Mouse (Mus musculus): ENCODE results near the gene Klk1b9.
"Not testable (repeated sequence)": the region's sequence is repeated elsewhere in the genome, so short reads cannot be mapped to it uniquely, and the experiment has no call there.

Klk1b9 gene

DNA sequence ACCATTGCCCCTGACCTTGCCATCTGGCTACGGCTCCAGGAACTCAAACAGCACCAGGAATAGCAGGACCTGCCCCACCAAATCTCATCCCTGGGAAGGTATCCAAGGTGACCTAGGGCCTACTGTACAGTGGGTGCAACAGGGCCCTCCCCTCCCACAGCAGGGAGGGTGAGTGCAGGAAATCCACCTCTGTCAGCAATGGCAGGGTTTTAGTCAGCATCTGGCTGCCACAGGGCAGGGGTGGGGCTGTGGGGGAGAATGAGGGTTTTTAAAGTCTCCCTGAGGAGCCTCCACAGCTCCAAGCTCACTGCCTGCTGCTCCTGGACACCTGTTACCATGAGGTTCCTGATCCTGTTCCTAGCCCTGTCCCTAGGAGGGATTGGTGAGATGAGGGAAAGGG lies at the start of gene Klk1b9:
Klk1b9 (plus strand) TSS at position 301 of the 400 bp plus-strand sequence.
- not testable (repeated sequence) for DNase-seq (ENCODE audit: low read depth, low spot score)

DNA sequence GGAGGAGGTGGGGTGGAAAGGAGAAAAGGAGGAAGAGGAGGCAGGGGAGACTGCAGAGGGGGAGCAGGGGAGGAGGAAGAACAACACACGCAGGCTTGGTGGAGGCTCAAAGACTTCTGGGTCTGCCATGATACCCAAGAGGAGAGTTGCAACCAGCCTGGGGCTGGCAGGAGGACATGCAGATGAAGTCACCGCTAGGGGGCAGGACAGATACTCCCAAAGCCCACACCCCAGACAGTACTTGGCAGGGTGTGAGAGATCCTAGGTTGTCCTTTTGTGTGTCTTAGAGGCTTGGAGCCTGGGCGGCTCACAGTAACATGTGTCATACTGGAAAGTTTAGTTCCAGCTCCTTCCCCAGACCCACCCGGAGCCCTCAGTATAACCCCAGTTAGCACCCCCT lies 47.3 kb upstream of the Klk1b9 start:
- no peak for DNase-seq (ENCODE audit: low read depth, low spot score)

GRCm38 (mm10) chr7:43932337-43932736 lies 43.5 kb upstream of the Klk1b9 start:
- DNase-seq (ENCODE audit: low read depth, low spot score) = no peak

GRCm38 (mm10) chr7:43933440-43933839 lies 42.4 kb upstream of the Klk1b9 start, which contains the start of gene Klk15:
Klk15 (plus strand) TSS chr7:43933740.
- DNase-seq (ENCODE audit: low read depth, low spot score) = no peak

DNA sequence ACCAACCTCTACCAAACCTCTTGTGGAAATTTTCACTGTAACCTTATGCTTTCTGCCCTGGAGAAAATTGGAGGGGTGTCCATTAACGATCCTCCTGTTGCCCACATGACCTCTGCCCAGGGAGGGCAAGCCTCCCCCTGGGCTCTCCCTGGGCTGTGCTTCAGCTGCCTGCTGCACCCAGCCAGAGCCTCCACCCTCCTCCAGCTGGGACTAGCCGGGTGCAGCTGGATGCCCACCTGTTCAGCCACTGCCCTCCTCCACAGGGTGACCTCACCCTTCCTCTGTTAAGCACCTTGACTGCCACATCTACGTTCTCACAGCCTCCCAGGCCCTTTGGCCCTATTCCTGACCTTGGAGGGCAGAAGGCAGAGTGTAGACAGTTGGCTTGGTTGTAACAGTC lies 41.1 kb upstream of the Klk1b9 start:
- no peak for DNase-seq (ENCODE audit: low read depth, low spot score)

DNA sequence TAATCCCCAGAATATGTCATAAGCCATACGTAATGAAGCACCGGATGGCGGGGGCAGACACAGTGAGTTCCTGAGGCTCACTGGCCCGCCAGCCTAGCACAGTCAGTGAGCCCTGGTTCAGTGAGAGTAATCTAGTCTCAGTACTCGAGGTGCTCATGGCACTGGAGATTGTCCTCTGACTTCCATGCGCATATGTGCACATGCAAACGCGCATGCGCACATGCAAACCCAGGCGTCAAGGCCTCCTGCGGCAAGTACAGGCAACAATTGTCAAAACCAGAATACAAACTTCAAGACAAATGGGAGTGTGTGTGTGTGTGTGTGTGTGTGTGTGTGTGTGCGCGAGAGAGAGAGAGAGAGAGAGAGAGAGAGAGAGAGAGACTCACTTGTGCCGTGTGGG lies 39.3 kb upstream of the Klk1b9 start:
- DNase-seq (ENCODE audit: low read depth, low spot score) = no peak

GRCm38 (mm10) chr7:43942293-43942692 lies 33.6 kb upstream of the Klk1b9 start:
- not testable (repeated sequence) for DNase-seq (ENCODE audit: low read depth, low spot score)

GRCm38 (mm10) chr7:43944727-43945264 lies 31.1 kb upstream of the Klk1b9 start:
- no peak for DNase-seq (ENCODE audit: low read depth, low spot score)

DNA sequence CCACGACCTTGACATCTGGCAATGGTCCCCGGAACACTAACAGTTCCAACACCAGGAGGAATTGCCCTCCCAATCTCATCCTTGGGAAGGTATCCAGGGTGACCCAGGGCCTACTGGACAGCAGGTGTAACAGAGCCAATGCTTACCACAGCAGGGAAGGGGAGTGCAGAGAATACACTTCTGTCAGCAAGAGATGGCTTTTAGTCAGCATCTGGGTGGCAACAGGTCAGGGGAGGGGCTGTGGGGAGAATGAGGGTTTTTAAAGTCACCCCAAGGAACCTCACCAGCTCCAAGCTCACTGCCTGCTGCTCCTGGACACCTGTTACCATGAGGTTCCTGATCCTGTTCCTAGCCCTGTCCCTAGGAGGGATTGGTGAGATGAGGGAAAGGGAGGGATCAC lies 25.5 kb upstream of the Klk1b9 start, which contains the start of gene Klk1b8:
Klk1b8 (plus strand) TSS at position 301 of the 400 bp plus-strand sequence.
- no peak for DNase-seq (ENCODE audit: low read depth, low spot score)

DNA sequence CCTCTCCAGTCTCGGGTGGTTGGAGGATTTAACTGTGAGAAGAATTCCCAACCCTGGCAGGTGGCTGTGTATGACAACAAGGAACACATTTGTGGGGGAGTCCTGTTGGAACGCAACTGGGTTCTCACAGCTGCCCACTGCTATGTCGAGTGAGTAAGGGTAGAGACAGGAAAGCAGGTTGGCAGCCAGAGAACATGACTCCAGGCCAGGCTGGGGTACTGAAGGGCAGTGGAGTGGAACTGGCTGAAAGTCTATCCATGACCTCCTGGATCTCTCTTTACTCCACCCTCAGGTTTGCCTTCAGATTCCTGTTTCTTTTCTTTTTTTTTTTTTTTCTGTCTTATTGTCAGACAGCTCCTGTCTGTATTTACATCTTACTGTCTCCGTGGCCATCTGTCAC lies 23.2 kb upstream of the Klk1b9 start:
- no peak for DNase-seq (ENCODE audit: low read depth, low spot score)

DNA sequence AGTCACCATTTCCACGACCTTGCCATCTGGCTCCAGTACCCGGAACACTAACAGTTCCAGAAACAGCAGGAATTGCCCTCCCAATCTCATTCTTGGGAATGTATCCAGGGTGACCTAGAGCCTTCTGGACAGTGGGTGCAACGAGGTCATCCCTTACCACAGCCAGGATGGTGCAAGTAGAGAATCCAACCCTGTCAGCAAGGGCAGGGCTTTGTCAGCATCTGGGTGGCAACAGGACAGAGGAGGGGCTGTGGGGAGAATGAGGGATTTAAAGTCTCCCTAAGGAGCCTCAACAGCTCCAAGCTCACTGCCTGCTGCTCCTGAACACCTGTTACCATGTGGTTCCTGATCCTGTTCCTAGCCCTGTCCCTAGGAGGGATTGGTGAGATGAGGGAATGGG lies 9.4 kb upstream of the Klk1b9 start, which contains the start of gene Klk1b1:
Klk1b1 (plus strand) TSS at position 301 of the 400 bp plus-strand sequence.
- DNase-seq (ENCODE audit: low read depth, low spot score) = no peak

- no peak for DNase-seq (ENCODE audit: low read depth, low spot score)
These were observed 8.8 kb upstream of the Klk1b9 start for GRCm38 (mm10) chr7:43967058-43967457.

GRCm38 (mm10) chr7:43967612-43968011 lies 8.2 kb upstream of the Klk1b9 start:
- DNase-seq (ENCODE audit: low read depth, low spot score) = no peak

GRCm38 (mm10) chr7:43985657-43986056 lies 9.8 kb downstream of the Klk1b9 start:
- no peak for DNase-seq (ENCODE audit: low read depth, low spot score)

GRCm38 (mm10) chr7:43994821-43995220 lies 19.0 kb downstream of the Klk1b9 start:
- DNase-seq (ENCODE audit: low read depth, low spot score) = not testable (repeated sequence)

DNA sequence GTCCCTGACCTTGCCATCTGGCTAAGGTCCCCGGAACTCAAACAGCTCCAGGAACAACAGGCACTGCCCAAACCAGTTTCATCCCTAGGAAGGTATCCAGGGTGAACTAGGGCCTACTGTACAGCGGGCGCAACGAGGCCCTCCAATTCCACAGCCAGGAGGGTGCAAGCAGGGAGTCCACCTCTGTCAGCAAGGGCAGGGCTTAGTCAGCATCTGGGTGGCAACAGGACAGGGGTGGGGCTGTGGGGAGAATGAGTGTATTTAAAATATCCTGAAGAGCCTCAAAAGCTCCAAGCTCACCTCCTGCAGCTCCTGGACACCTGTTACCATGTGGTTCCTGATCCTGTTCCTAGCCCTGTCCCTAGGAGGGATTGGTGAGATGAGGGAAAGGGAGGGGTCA lies 19.7 kb downstream of the Klk1b9 start, which contains the start of gene Klk1b11:
Klk1b11 (plus strand) TSS at position 301 of the 400 bp plus-strand sequence.
- not testable (repeated sequence) for DNase-seq (ENCODE audit: low read depth, low spot score)

DNA sequence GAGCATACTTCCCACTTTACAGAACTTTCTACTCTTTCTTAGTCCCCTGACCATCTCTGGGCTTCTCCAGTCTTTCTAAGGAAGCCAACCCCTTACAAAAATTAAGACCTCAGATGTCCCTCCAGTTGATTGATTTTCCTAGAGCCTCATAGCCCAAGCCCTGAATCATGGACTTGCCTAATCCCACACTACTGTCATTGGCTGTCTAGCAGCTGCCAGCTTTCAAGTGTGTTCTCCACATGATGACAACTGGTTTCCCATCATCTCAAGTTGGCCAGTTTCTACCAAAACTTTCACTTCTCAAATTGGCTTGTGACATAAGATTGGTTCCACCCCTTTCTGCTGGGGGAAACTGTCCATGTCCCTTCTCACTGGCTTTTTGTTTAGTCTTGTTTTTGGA lies 29.0 kb downstream of the Klk1b9 start:
- no peak for DNase-seq (ENCODE audit: low read depth, low spot score)

DNA sequence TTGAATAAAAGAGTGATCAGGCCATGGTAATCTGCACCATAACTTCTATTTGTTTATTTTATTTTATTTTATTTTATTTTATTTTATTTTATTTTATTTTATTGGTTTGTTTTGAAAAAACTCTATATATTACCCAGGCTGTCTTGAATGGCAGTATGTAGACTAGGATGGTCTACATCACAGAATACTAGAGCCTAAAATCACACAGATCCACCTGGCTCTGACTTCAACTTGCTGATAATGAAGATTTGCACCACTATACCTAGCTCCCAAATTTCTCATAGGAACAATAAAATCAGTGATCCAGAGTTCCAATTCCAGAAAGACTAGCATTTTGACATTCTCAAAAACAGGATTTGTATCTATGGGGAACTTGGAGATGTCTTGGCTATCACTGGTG lies 36.0 kb downstream of the Klk1b9 start, which contains the start of gene Klk1b26:
Klk1b26 (plus strand) TSS at position 301 of the 400 bp plus-strand sequence.
- not testable (repeated sequence) for DNase-seq (ENCODE audit: low read depth, low spot score)

GRCm38 (mm10) chr7:44014666-44015065 lies 38.8 kb downstream of the Klk1b9 start:
- DNase-seq (ENCODE audit: low read depth, low spot score) = not testable (repeated sequence)

GRCm38 (mm10) chr7:44015071-44015470 lies 39.2 kb downstream of the Klk1b9 start:
- DNase-seq (ENCODE audit: low read depth, low spot score) = no peak

Data from brain, embryonic 18.5 days (tissue).